ENCODE assay signal across 8 mouse cellular contexts in genomic region chr8:71465733-71466132, GRCm38 (mm10). TPM values are rescaled to one million over a fixed set of nuclear protein-coding genes. Genes with fewer than 3 reads are reported as not detected.
A peak's percentile ranks its signal among the peaks of the same experiment; 100 is the strongest.
DNase-seq lines count a peak whose midpoint lies in the region; ATAC-seq and TF ChIP-seq lines count a peak whose summit lies in the region.

No protein-coding gene starts in this region.

- DNase-seq in cerebellum, adult 9-10 months: peak; percentile 75
- DNase-seq in cerebellum, postnatal 25 days: no peak
- DNase-seq in limb, embryonic 14.5 days (ENCODE audit: low spot score): no peak
- no peak for DNase-seq in stomach, postnatal 0 days (ENCODE audit: low spot score)
- no peak for DNase-seq in c-Kit-positive CD71-positive TER-119-positive erythroid progenitor cells, embryonic 14.5 days (ENCODE audit: low spot score)
- DNase-seq in embryo, embryonic 9.5 days (ENCODE audit: extremely low spot score): no peak

- peak overlapping the region; percentile 96 for H3K4me3 ChIP-seq in megakaryocyte, embryonic 14.5 days (replicated peaks)
- H3K4me3 ChIP-seq in limb, embryonic 14.5 days (replicated peaks; ENCODE audit: low read length): peak overlapping the region; percentile 85
- peak overlapping the region; percentile 68; the same call in 1 of the 2 replicates for H3K4me3 ChIP-seq in stomach, postnatal 0 days (ENCODE audit: low read depth, low read length)

- H3K9ac ChIP-seq in limb, embryonic 14.5 days (ENCODE audit: low read depth, low read length, severe bottlenecking): peak overlapping the region; percentile 69; the same call in 1 of the 2 replicates
- peak overlapping the region; percentile 71; the same call in 1 of the 2 replicates for H3K9ac ChIP-seq in stomach, postnatal 0 days (ENCODE audit: low read length)

- TF ChIP-seq POLR2A in limb, embryonic 14.5 days (IDR thresholded peaks at IDR 0.05; ENCODE audit: borderline replicate concordance, extremely low read depth, insufficient read depth, insufficient read length): no peak

- peaks cover 37% of the 10 kb centered on the region for H3K36me3 ChIP-seq in megakaryocyte, embryonic 14.5 days (replicated peaks; ENCODE audit: low read length)
- H3K36me3 ChIP-seq in limb, embryonic 14.5 days (ENCODE audit: control insufficient read depth, insufficient read depth, low read length): peaks cover 7% of the 10 kb centered on the region
- H3K36me3 ChIP-seq in stomach, postnatal 0 days (ENCODE audit: control insufficient read depth, insufficient read depth, low read length): peaks cover 5% of the 10 kb centered on the region; the same call in 1 of the 2 replicates

- no peak for ATAC-seq in megakaryocyte, adult 5-6 weeks (ENCODE audit: poor library complexity, severe bottlenecking)
- ATAC-seq in limb, embryonic 14.5 days (ENCODE audit: low FRiP score, low read depth): no peak
- ATAC-seq in stomach, postnatal 0 days (ENCODE audit: low FRiP score, low TSS enrichment): no peak

- no peaks in the 10 kb centered on the region for H3K9me3 ChIP-seq in megakaryocyte, embryonic 14.5 days
- H3K9me3 ChIP-seq in limb, embryonic 14.5 days (ENCODE audit: control insufficient read depth, low read length): no peaks in the 10 kb centered on the region
- H3K9me3 ChIP-seq in stomach, postnatal 0 days (ENCODE audit: control insufficient read depth, low read length): no peaks in the 10 kb centered on the region

- WGBS in limb, embryonic 14.5 days: 85% methylated on average over 8 of the region's 8 CpGs
- WGBS in stomach, postnatal 0 days: 72% methylated on average over 8 of the region's 8 CpGs

- no peak overlapping the region for H3K27ac ChIP-seq in limb, embryonic 14.5 days (replicated peaks; ENCODE audit: low read depth, low read length)
- no peak overlapping the region for H3K27ac ChIP-seq in stomach, postnatal 0 days (replicated peaks)

- TF ChIP-seq CTCF in stomach, postnatal 0 days (IDR thresholded peaks at IDR 0.05; ENCODE audit: low read depth): no peak

- peaks cover 60% of the 10 kb centered on the region for H3K4me1 ChIP-seq in megakaryocyte, embryonic 14.5 days
- H3K4me1 ChIP-seq in limb, embryonic 14.5 days (ENCODE audit: control insufficient read depth, insufficient read depth, low read length): peaks cover 23% of the 10 kb centered on the region
- peaks cover 13% of the 10 kb centered on the region for H3K4me1 ChIP-seq in stomach, postnatal 0 days (replicated peaks; ENCODE audit: control insufficient read depth, insufficient read depth)

- H3K4me2 ChIP-seq in limb, embryonic 14.5 days (replicated peaks; ENCODE audit: low read depth, low read length, severe bottlenecking): peak overlapping the region; percentile 83
- H3K4me2 ChIP-seq in stomach, postnatal 0 days (replicated peaks; ENCODE audit: low read depth): peak overlapping the region; percentile 84

- no peaks in the 10 kb centered on the region for H3K27me3 ChIP-seq in megakaryocyte, embryonic 14.5 days (replicated peaks)
- H3K27me3 ChIP-seq in limb, embryonic 14.5 days (ENCODE audit: control insufficient read depth, insufficient read depth, low read length): no peaks in the 10 kb centered on the region
- no peaks in the 10 kb centered on the region for H3K27me3 ChIP-seq in stomach, postnatal 0 days (ENCODE audit: control insufficient read depth, insufficient read depth, low read length)

- no peak for TF ChIP-seq EP300 in stomach, postnatal 0 days (optimal IDR thresholded peaks at IDR 0.05)

RNA-seq across cellular contexts. Expression of gene Mrpl34, which starts 1.0 kb away (rescaled TPM):
- polyA plus RNA-seq in megakaryocyte, embryonic 14.5 days (2012; ENCODE audit: insufficient read depth, low replicate concordance): 206 and 242 TPM in 2 replicates
- 31.6 and 40.1 TPM in 2 replicates for total RNA-seq in megakaryocyte, adult 5-6 weeks (2015)
- 33.5 and 36.1 TPM in 2 replicates for total RNA-seq in megakaryocyte, adult 5-6 weeks (2017)
- 62.3 and 70.6 TPM in 2 replicates for polyA plus RNA-seq in limb, embryonic 14.5 days (2012; rRNA removed)
- polyA plus RNA-seq in limb, embryonic 14.5 days (2014; fragmentation: Nextera tagmentation; extraction: Ambion mirVana): 121 and 130 TPM in 2 replicates
- polyA plus RNA-seq in stomach, postnatal 0 days (2015; fragmentation: Nextera tagmentation; extraction: Ambion mirVana): 127 and 137 TPM in 2 replicates

RNA-seq across cellular contexts. Expression of gene Abhd8, which starts 2.3 kb away (rescaled TPM):
- 8.9 and 22.6 TPM in 2 replicates for polyA plus RNA-seq in megakaryocyte, embryonic 14.5 days (2012; ENCODE audit: insufficient read depth, low replicate concordance)
- total RNA-seq in megakaryocyte, adult 5-6 weeks (2015): 2.4 and 3.1 TPM in 2 replicates
- total RNA-seq in megakaryocyte, adult 5-6 weeks (2017): 5.8 and 7.4 TPM in 2 replicates
- polyA plus RNA-seq in limb, embryonic 14.5 days (2012; rRNA removed): 72.6 and 88.1 TPM in 2 replicates
- 48.6 and 57.1 TPM in 2 replicates for polyA plus RNA-seq in limb, embryonic 14.5 days (2014; fragmentation: Nextera tagmentation; extraction: Ambion mirVana)
- polyA plus RNA-seq in stomach, postnatal 0 days (2015; fragmentation: Nextera tagmentation; extraction: Ambion mirVana): 22.1 and 23.5 TPM in 2 replicates

RNA-seq across cellular contexts. Expression of gene Dda1, which starts 3.3 kb away (rescaled TPM):
- polyA plus RNA-seq in megakaryocyte, embryonic 14.5 days (2012; ENCODE audit: insufficient read depth, low replicate concordance): 346 and 1,390 TPM in 2 replicates
- total RNA-seq in megakaryocyte, adult 5-6 weeks (2015): 39.1 and 44.0 TPM in 2 replicates
- total RNA-seq in megakaryocyte, adult 5-6 weeks (2017): 14.2 and 26.3 TPM in 2 replicates
- polyA plus RNA-seq in limb, embryonic 14.5 days (2012; rRNA removed): 101 and 127 TPM in 2 replicates
- 94.6 and 99.6 TPM in 2 replicates for polyA plus RNA-seq in limb, embryonic 14.5 days (2014; fragmentation: Nextera tagmentation; extraction: Ambion mirVana)
- 72.5 and 74.5 TPM in 2 replicates for polyA plus RNA-seq in stomach, postnatal 0 days (2015; fragmentation: Nextera tagmentation; extraction: Ambion mirVana)

RNA-seq across cellular contexts. Expression of gene Ano8, which starts 20.0 kb away (rescaled TPM):
- polyA plus RNA-seq in megakaryocyte, embryonic 14.5 days (2012; ENCODE audit: insufficient read depth, low replicate concordance): 3.3 and 3.4 TPM in 2 replicates
- 0.47 and 1.5 TPM in 2 replicates for total RNA-seq in megakaryocyte, adult 5-6 weeks (2015)
- total RNA-seq in megakaryocyte, adult 5-6 weeks (2017): 3.0 and 4.2 TPM in 2 replicates
- 37.2 and 43.3 TPM in 2 replicates for polyA plus RNA-seq in limb, embryonic 14.5 days (2012; rRNA removed)
- polyA plus RNA-seq in limb, embryonic 14.5 days (2014; fragmentation: Nextera tagmentation; extraction: Ambion mirVana): 1.8 and 3.0 TPM in 2 replicates
- 0.68 and 1.1 TPM in 2 replicates for polyA plus RNA-seq in stomach, postnatal 0 days (2015; fragmentation: Nextera tagmentation; extraction: Ambion mirVana)

RNA-seq across cellular contexts. Expression of gene Gtpbp3, which starts 22.2 kb away (rescaled TPM):
- polyA plus RNA-seq in megakaryocyte, embryonic 14.5 days (2012; ENCODE audit: insufficient read depth, low replicate concordance): 17.4 and 21.7 TPM in 2 replicates
- total RNA-seq in megakaryocyte, adult 5-6 weeks (2015): 3.4 and 3.7 TPM in 2 replicates
- total RNA-seq in megakaryocyte, adult 5-6 weeks (2017): 12.1 and 14.2 TPM in 2 replicates
- 41.6 and 59.5 TPM in 2 replicates for polyA plus RNA-seq in limb, embryonic 14.5 days (2012; rRNA removed)
- 5.9 and 6.8 TPM in 2 replicates for polyA plus RNA-seq in limb, embryonic 14.5 days (2014; fragmentation: Nextera tagmentation; extraction: Ambion mirVana)
- 7.2 and 8.2 TPM in 2 replicates for polyA plus RNA-seq in stomach, postnatal 0 days (2015; fragmentation: Nextera tagmentation; extraction: Ambion mirVana)
